Mouse (Mus musculus): ENCODE measurements around the gene Klhdc3.

- TF ChIP-seq CTCF (IDR thresholded peaks at IDR 0.05; ENCODE audit: extremely low read depth, insufficient read length, insufficient replicate concordance, low read depth, low read length) (no peak), POLR2A (IDR thresholded peaks at IDR 0.05; ENCODE audit: low read depth, low read length) (no peak)
Measured at GRCm38 (mm10) chr17:46656054-46656453, 24.7 kb downstream of the Klhdc3 start.
